Comparison of ENCODE assay signal across 15 mouse cellular contexts in genomic region chr5:23792726-23793125, GRCm38 (mm10).
"Had no signal": no experiment of that assay in that cellular context is flagged by ENCODE, and none has a peak within 500 bp of the region (broad histone marks: within the 10 kb centered on the region; RNA-seq: fewer than 3 reads in every experiment).

No protein-coding gene starts in this region.

- H3K4me3 ChIP-seq: kidney, embryonic 15.5 days; left cerebral cortex, adult 2 months; limb, embryonic 12.5 days; liver, embryonic 13.5 days had no signal

- DNase-seq: kidney, postnatal 10 days; kidney, postnatal 36 days; layer of hippocampus, postnatal 36 days; liver; liver, embryonic 13.5 days; lung, adult 2 months; lung, postnatal 14 days; lung, postnatal 4 days; midbrain, embryonic 14.5 days; thymus, adult 18-20 months; thymus, postnatal 4 days had no signal

- H3K9ac ChIP-seq: kidney, embryonic 15.5 days; limb, embryonic 12.5 days; liver, embryonic 13.5 days had no signal

- H3K27ac ChIP-seq: kidney, embryonic 15.5 days; left cerebral cortex, adult 2 months; limb, embryonic 12.5 days; liver, embryonic 13.5 days had no signal

- H3K4me2 ChIP-seq: kidney, embryonic 15.5 days; limb, embryonic 12.5 days; liver, embryonic 13.5 days; midbrain, embryonic 11.5 days had no signal

- H3K9me3 ChIP-seq: kidney, embryonic 15.5 days; limb, embryonic 12.5 days; liver, embryonic 13.5 days had no signal

- H3K27me3 ChIP-seq: kidney, embryonic 15.5 days; limb, embryonic 12.5 days; liver, embryonic 13.5 days had no signal
